Mouse (Mus musculus) kidney, embryonic 14.5 days (tissue): ENCODE results near the gene Nek1. TPM values are rescaled to one million over a fixed set of nuclear protein-coding genes. Genes with fewer than 3 reads are reported as not detected.
A peak's percentile ranks its signal among the peaks of the same experiment; 100 is the strongest.

Source experiments
- ATAC-seq: fragments of 200-750 bp; cut with Nextera tagmentation; 2 replicates; pipeline ENCODE4 v1.8.0; 2017; ENCODE audit warnings: moderate number of reproducible peaks, mild to moderate bottlenecking, moderate TSS enrichment, moderate library complexity; ENCODE audit not compliant: low FRiP score, low TSS enrichment
- H3K27ac ChIP-seq: fragments of 300-500 bp; sonication (generic); 2 replicates; pipeline ENCODE4 v1.5.1; 2014; ENCODE audit warnings: low read depth, mild to moderate bottlenecking, low read length, moderate library complexity, mixed read lengths
- H3K27me3 ChIP-seq: fragments of 300-500 bp; sonication (generic); 2 replicates; pipeline ENCODE4 v1.6.1; 2014; ENCODE audit warnings: mild to moderate bottlenecking, low read length; ENCODE audit not compliant: control insufficient read depth, insufficient read depth
- H3K36me3 ChIP-seq: fragments of 300-500 bp; sonication (generic); 2 replicates; pipeline ENCODE4 v1.6.1; 2014; ENCODE audit warnings: low read length, mixed read lengths; ENCODE audit not compliant: control insufficient read depth, insufficient read depth
- H3K4me1 ChIP-seq: fragments of 300-500 bp; sonication (generic); 2 replicates; pipeline ENCODE4 v1.6.1; 2014; ENCODE audit warnings: low read length, mixed read lengths; ENCODE audit not compliant: control insufficient read depth, insufficient read depth
- H3K4me2 ChIP-seq: fragments of 300-500 bp; sonication (generic); replicated peaks from 2 replicates; pipeline ENCODE4 v1.6.1; 2014; ENCODE audit warnings: low read depth, mild to moderate bottlenecking, low read length
- H3K4me3 ChIP-seq: fragments of 300-500 bp; sonication (generic); 2 replicates; pipeline ENCODE4 v1.5.1; 2014; ENCODE audit warnings: mild to moderate bottlenecking, low read length
- H3K9ac ChIP-seq: fragments of 300-500 bp; sonication (generic); 2 replicates; pipeline ENCODE4 v1.6.1; 2014; ENCODE audit warnings: low read depth, mild to moderate bottlenecking, low read length, moderate library complexity
- H3K9me3 ChIP-seq: fragments of 300-500 bp; sonication (generic); 2 replicates; pipeline ENCODE4 v1.6.1; 2016; ENCODE audit warnings: low read length; ENCODE audit not compliant: control insufficient read depth
- WGBS: fragments of 180-500 bp; shearing (Covaris S2); extraction: QIAGEN DNeasy Blood & Tissue Kit; methylation state at CpG from one replicate; pipeline ENCODE4 v1.1.7; 2014; 5-methylcytosine and 5-hydroxymethylcytosine counted together
- polyA plus RNA-seq: library from polyadenylated mRNA; unstranded; fragments of >200 nt; fragmentation: Nextera tagmentation; extraction: Ambion mirVana; gene quantifications from 2 replicates; pipeline ENCODE4 v1.2.1, GENCODE M21; 2014

The Nek1 gene
- polyA plus RNA-seq, 1 experiment from 2014 or later: 24.9 TPM

DNA sequence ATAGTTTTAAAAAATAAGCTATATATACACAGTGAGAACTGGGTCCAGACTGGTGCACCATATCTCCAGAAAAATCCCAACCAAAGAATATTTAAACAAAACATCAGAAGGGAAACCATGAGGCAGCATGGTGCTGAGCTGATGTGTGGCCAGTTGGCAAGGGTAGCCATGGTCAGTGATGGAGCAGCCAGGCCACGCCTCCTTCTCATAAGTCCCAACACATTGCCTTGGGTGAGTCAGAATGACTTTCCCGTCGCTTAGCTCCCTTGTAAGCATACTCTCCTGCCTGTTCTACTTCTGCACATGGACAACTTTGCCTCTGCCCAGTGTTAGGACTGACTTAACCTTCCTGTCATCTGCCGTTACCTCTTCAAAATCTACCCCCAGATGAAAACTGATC, 118.9 kb downstream of the Nek1 start:
- Histone ChIP-seq H3K9ac (no peak overlapping the region), H3K4me1 (no peaks in the 10 kb centered on the region), H3K4me2 (no peak overlapping the region), H3K36me3 (no peaks in the 10 kb centered on the region; the same call in 1 of the 2 replicates), H3K27me3 (no peaks in the 10 kb centered on the region), H3K27ac (no peak overlapping the region), H3K9me3 (no peaks in the 10 kb centered on the region), H3K4me3 (no peak overlapping the region)
- WGBS: 93% methylated on average over 4 of the region's 4 CpGs
- ATAC-seq: no peak

GRCm38 (mm10) chr8:61121631-61122030, 128.6 kb downstream of the Nek1 start:
- Histone ChIP-seq H3K4me3 (no peak overlapping the region), H3K27ac (no peak overlapping the region), H3K4me1 (no peaks in the 10 kb centered on the region), H3K9me3 (no peaks in the 10 kb centered on the region), H3K36me3 (no peaks in the 10 kb centered on the region), H3K27me3 (no peaks in the 10 kb centered on the region), H3K9ac (no peak overlapping the region), H3K4me2 (no peak overlapping the region)
- WGBS: 96% methylated on average over 1 of the region's 1 CpGs
- ATAC-seq: no peak

GRCm38 (mm10) chr8:61127299-61127861, 134.4 kb downstream of the Nek1 start:
- H3K9me3 ChIP-seq: no peaks in the 10 kb centered on the region
- H3K4me3 ChIP-seq: no peak overlapping the region
- H3K27ac ChIP-seq: no peak overlapping the region
- 78% methylated on average over 2 of the region's 2 CpGs for WGBS
- ATAC-seq: no peak
- no peaks in the 10 kb centered on the region for H3K4me1 ChIP-seq
- H3K27me3 ChIP-seq: no peaks in the 10 kb centered on the region
- no peaks in the 10 kb centered on the region for H3K36me3 ChIP-seq
- H3K9ac ChIP-seq: no peak overlapping the region
- no peak overlapping the region for H3K4me2 ChIP-seq

DNA sequence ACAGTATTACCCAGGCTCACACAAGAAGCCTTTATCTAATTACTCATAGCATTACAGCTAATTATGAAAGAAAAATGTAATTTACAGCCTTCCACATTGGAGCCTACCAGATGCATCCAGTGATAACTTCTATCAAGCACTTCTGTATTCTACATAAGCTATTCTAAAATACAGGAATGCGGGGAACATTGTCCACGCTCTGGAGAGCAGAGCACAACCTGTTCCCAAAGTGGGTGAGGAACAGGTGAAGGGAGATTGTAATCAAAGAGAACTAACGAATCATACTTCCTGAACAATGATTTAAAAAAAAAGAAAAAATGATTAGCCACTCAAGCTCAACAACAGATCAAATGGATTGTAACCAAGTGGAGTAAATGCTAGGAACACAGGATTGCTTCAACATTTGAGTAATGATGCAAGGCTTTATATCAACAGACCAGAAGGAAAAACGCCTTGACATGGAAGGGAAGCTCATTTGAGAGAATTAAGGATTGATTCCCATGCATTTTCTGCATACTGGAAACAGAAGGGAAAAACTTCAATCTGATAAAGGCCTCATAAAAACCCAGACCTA, 139.7 kb downstream of the Nek1 start:
- Histone ChIP-seq H3K27ac (no peak overlapping the region), H3K4me1 (no peaks in the 10 kb centered on the region), H3K9ac (no peak overlapping the region), H3K9me3 (no peaks in the 10 kb centered on the region), H3K36me3 (no peaks in the 10 kb centered on the region), H3K4me2 (no peak overlapping the region), H3K27me3 (no peaks in the 10 kb centered on the region), H3K4me3 (no peak overlapping the region)
- WGBS: 75% methylated on average over 4 of the region's 4 CpGs
- ATAC-seq: peak; percentile 60; the same call in 1 of the 2 replicates

- H3K27me3 ChIP-seq: no peaks in the 10 kb centered on the region
- H3K36me3 ChIP-seq: no peaks in the 10 kb centered on the region
- no peak for ATAC-seq
- H3K4me2 ChIP-seq: no peak overlapping the region
- 76% methylated on average over 6 of the region's 6 CpGs for WGBS
- H3K9me3 ChIP-seq: no peaks in the 10 kb centered on the region
- no peaks in the 10 kb centered on the region for H3K4me1 ChIP-seq
- H3K9ac ChIP-seq: no peak overlapping the region
- no peak overlapping the region for H3K27ac ChIP-seq
- H3K4me3 ChIP-seq: no peak overlapping the region
Measured at GRCm38 (mm10) chr8:61141869-61142268, 148.9 kb downstream of the Nek1 start.

DNA sequence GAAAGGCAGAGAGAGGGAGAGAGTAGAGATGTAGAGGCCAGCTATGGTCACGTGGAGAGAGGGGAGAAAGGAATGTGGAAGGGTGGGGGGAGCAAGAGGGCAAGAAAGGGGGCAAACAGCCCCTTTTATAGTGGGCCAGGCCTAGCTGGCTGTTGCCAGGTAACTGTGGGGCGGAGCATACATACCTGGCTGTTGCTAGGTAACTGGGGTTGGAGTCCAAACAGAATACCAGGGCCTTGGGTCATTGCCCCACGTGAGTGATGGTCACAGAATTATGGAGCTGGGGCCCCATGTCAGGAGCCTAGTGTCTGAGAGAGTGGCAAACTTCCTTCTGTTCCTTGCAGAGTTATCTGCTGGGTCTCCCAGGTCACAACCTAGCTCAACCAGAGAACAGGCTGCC, 149.3 kb downstream of the Nek1 start:
- Histone ChIP-seq H3K4me1 (no peaks in the 10 kb centered on the region), H3K36me3 (no peaks in the 10 kb centered on the region), H3K27ac (no peak overlapping the region), H3K4me3 (no peak overlapping the region), H3K4me2 (no peak overlapping the region), H3K9ac (no peak overlapping the region), H3K9me3 (no peaks in the 10 kb centered on the region), H3K27me3 (no peaks in the 10 kb centered on the region)
- 44% methylated on average over 3 of the region's 3 CpGs for WGBS
- ATAC-seq: peak; percentile 24; the same call in 1 of the 2 replicates

- Histone ChIP-seq H3K4me2 (no peak overlapping the region), H3K27ac (no peak overlapping the region), H3K9me3 (no peaks in the 10 kb centered on the region), H3K4me1 (no peaks in the 10 kb centered on the region), H3K36me3 (no peaks in the 10 kb centered on the region), H3K27me3 (no peaks in the 10 kb centered on the region), H3K9ac (no peak overlapping the region), H3K4me3 (no peak overlapping the region)
- no peak for ATAC-seq
Measured at GRCm38 (mm10) chr8:61142845-61143244, 149.8 kb downstream of the Nek1 start.

DNA sequence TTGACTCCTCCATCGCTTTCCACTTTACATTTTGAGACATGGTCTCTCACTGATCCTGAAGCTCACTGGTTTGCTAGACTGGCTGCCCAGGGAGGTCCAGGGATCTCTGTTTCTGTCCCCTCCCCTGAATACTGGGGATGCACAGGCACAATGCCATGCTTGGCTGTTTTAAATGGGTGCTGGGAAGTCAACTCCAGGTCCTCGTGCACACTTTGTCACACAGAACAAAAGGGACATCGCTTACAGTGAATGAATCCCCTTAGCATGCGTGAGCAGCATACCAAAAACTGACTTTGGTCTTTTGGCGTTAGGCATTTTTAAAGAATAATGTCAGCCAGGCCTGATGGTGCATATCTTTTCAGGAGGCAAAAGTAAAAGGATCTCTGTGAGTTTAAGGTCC, 155.7 kb downstream of the Nek1 start:
- Histone ChIP-seq H3K9me3 (no peaks in the 10 kb centered on the region), H3K4me1 (no peaks in the 10 kb centered on the region), H3K27ac (no peak overlapping the region), H3K36me3 (no peaks in the 10 kb centered on the region), H3K4me2 (no peak overlapping the region), H3K9ac (no peak overlapping the region), H3K4me3 (no peak overlapping the region), H3K27me3 (no peaks in the 10 kb centered on the region)
- 88% methylated on average over 5 of the region's 5 CpGs for WGBS
- ATAC-seq: no peak

DNA sequence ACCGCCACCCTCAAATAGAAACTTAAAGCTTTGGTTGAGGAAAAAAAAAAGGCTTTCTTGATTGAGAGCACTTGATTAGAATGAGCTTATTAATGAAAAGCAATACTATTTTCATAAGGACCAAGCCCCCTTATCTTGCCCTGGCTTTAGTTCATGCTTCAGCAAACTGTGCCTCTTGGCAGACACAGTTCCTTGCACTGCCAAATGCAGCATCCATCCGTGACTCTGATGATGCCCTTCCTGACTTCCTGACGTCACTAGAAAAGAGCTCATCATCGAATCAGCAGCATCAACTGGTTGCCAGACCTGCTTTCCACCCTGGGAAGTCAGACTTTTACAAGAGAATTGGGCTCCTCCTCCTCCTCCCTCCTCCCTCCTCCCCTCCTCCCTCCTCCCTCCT, 157.6 kb downstream of the Nek1 start:
- 66% methylated on average over 4 of the region's 4 CpGs for WGBS
- H3K36me3 ChIP-seq: no peaks in the 10 kb centered on the region
- no peaks in the 10 kb centered on the region for H3K4me1 ChIP-seq
- H3K4me3 ChIP-seq: no peak overlapping the region
- H3K27ac ChIP-seq: no peak overlapping the region
- no peaks in the 10 kb centered on the region for H3K27me3 ChIP-seq
- H3K9me3 ChIP-seq: no peaks in the 10 kb centered on the region
- no peak overlapping the region for H3K9ac ChIP-seq
- ATAC-seq: no peak
- H3K4me2 ChIP-seq: no peak overlapping the region
